17 mouse cellular contexts compared by ENCODE assay signal in the genomic region with DNA sequence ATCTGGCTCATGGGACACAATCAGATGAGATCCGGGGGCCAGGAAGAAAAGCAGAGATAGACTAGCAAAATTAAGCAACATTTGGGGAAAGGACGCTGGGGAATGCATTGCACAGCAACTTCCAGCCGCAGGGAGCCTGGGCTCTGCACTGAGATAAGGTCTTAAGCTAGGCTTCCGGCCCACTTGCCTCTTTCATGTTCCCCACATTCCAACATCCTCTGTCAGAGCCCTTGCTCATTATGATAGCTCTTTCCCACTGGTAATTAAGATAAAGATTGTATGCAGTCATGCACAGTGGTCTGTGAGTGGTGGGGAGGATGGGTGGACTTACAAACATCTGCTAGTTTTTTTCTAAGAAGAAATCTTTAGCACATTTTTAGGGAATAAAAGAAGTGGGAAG.
DNase-seq lines count a peak whose midpoint lies in the region; ATAC-seq and TF ChIP-seq lines count a peak whose summit lies in the region.
"Had no signal": no experiment of that assay in that cellular context is flagged by ENCODE, and none has a peak within 500 bp of the region (broad histone marks: within the 10 kb centered on the region; RNA-seq: fewer than 3 reads in every experiment).

No protein-coding gene starts in this region.

- H3K4me3 ChIP-seq in neural tube, embryonic 15.5 days (replicated peaks): no peak overlapping the region
- H3K4me3 ChIP-seq in heart, embryonic 14.5 days (ENCODE audit: control insufficient read depth in 1 of 2, insufficient read depth in 1 of 2, low read depth in 1 of 2, low read length in 2 of 2): no peak overlapping the region
- no peak overlapping the region for H3K4me3 ChIP-seq in liver, postnatal 0 days (ENCODE audit: low read depth, low read length)
- H3K4me3 ChIP-seq: intestine, embryonic 15.5 days had no signal

- intact Hi-C loops in heart, postnatal 25 days (cut with DNase I): loop anchor here (5.0 kb wide), 1 partner anchor 37 kb away; no protein-coding TSS in a partner anchor

- no peak overlapping the region for H3K9ac ChIP-seq in neural tube, embryonic 15.5 days (replicated peaks)
- H3K9ac ChIP-seq in heart, embryonic 14.5 days (ENCODE audit: low read length): no peak overlapping the region
- no peak overlapping the region for H3K9ac ChIP-seq in liver, postnatal 0 days (replicated peaks)
- H3K9ac ChIP-seq: intestine, embryonic 15.5 days had no signal

- peaks cover 10% of the 10 kb centered on the region; the same call in 1 of the 2 replicates for H3K4me1 ChIP-seq in neural tube, embryonic 15.5 days
- H3K4me1 ChIP-seq in heart, embryonic 14.5 days (ENCODE audit: control insufficient read depth in 2 of 2, insufficient read depth in 2 of 2, low read length in 2 of 2): peaks cover 40 to 50% of the 10 kb centered on the region in 2 experiments
- H3K4me1 ChIP-seq in liver, postnatal 0 days (ENCODE audit: insufficient read depth): peaks cover 6% of the 10 kb centered on the region; the same call in 1 of the 2 replicates

- H3K27me3 ChIP-seq in neural tube, embryonic 15.5 days (replicated peaks): no peaks in the 10 kb centered on the region
- no peaks in the 10 kb centered on the region for H3K27me3 ChIP-seq in heart, embryonic 14.5 days (ENCODE audit: control insufficient read depth, insufficient read depth, low read length)
- H3K27me3 ChIP-seq in liver, postnatal 0 days (ENCODE audit: insufficient read depth, low read length): no peaks in the 10 kb centered on the region
- H3K27me3 ChIP-seq: intestine, embryonic 15.5 days had no signal

- H3K27ac ChIP-seq in neural tube, embryonic 15.5 days (replicated peaks): 0 out of 2 replicates have a peak overlapping the region, but pooled peaks have one; percentile 7
- peak overlapping the region; percentile 82 to 86 for H3K27ac ChIP-seq in heart, embryonic 14.5 days (replicated peaks in 1 of 2; ENCODE audit: control insufficient read depth in 1 of 2, insufficient read depth in 1 of 2, low read depth in 2 of 2, low read length in 2 of 2)
- H3K27ac ChIP-seq in liver, postnatal 0 days (ENCODE audit: low read depth): no peak overlapping the region
- H3K27ac ChIP-seq: intestine, embryonic 15.5 days had no signal

- H3K36me3 ChIP-seq in neural tube, embryonic 15.5 days: no peaks in the 10 kb centered on the region
- no peaks in the 10 kb centered on the region for H3K36me3 ChIP-seq in heart, embryonic 14.5 days (ENCODE audit: control insufficient read depth, insufficient read depth, low read length)
- H3K36me3 ChIP-seq in liver, postnatal 0 days (replicated peaks; ENCODE audit: insufficient read depth, low read length): no peaks in the 10 kb centered on the region
- H3K36me3 ChIP-seq: intestine, embryonic 15.5 days had no signal

- peak; percentile 24 for DNase-seq in heart, adult 8-10 months (ENCODE audit: low spot score)
- DNase-seq in heart, postnatal 25 days (ENCODE audit: low spot score): no peak
- no peak for DNase-seq in neural tube, embryonic 10.5 days (ENCODE audit: extremely low spot score, low spot score)
- no peak for DNase-seq in liver, postnatal 0 days
- DNase-seq in cerebellum, adult 18-20 months: no peak
- no peak for DNase-seq in adrenal gland, postnatal 4 days (ENCODE audit: low spot score in 2 of 2)
- DNase-seq: adrenal gland, postnatal 10 days; gastrocnemius, postnatal 14 days; left cerebral cortex, postnatal 4 days; lung, postnatal 36 days; midbrain, embryonic 14.5 days; right cerebral cortex, postnatal 4 days; thymus, adult 18-20 months had no signal

- ATAC-seq in neural tube, embryonic 15.5 days (ENCODE audit: low FRiP score): no peak
- ATAC-seq in heart, embryonic 14.5 days (ENCODE audit: insufficient number of reproducible peaks, insufficient read depth, low FRiP score, low read depth): peak; percentile 70; the same call in 1 of the 2 replicates
- ATAC-seq in liver, postnatal 0 days: peak; percentile 47; the same call in 1 of the 2 replicates
- ATAC-seq: forebrain, embryonic 16.5 days; intestine, embryonic 15.5 days had no signal

- no peak for TF ChIP-seq EP300 in liver, postnatal 0 days (IDR thresholded peaks at IDR 0.05; ENCODE audit: low read depth)

- no peak overlapping the region for H3K4me2 ChIP-seq in neural tube, embryonic 15.5 days
- H3K4me2 ChIP-seq in heart, embryonic 14.5 days (ENCODE audit: low read length): peak overlapping the region; percentile 40
- H3K4me2 ChIP-seq in liver, postnatal 0 days (ENCODE audit: low read depth, low read length): no peak overlapping the region
- H3K4me2 ChIP-seq: intestine, embryonic 15.5 days had no signal

- TF ChIP-seq CTCF in liver, postnatal 0 days (IDR thresholded peaks at IDR 0.05; ENCODE audit: low read depth): no peak

- 65% methylated on average over 4 of the region's 4 CpGs for WGBS in neural tube, embryonic 15.5 days
- WGBS in heart, embryonic 14.5 days: 3% methylated on average over 4 of the region's 4 CpGs
- 48% methylated on average over 4 of the region's 4 CpGs for WGBS in liver, postnatal 0 days (ENCODE audit: insufficient replicate concordance)

- no peaks in the 10 kb centered on the region for H3K9me3 ChIP-seq in neural tube, embryonic 15.5 days (replicated peaks)
- no peaks in the 10 kb centered on the region for H3K9me3 ChIP-seq in heart, embryonic 14.5 days (ENCODE audit: control insufficient read depth, low read length)
- no peaks in the 10 kb centered on the region for H3K9me3 ChIP-seq in liver, postnatal 0 days (ENCODE audit: low read length)
- H3K9me3 ChIP-seq: intestine, embryonic 15.5 days had no signal
